Mouse (Mus musculus) embryonic facial prominence, embryonic 11.5 days (tissue): ENCODE measurements around the gene Cabcoco1. TPM values are rescaled to one million over a fixed set of nuclear protein-coding genes. Genes with fewer than 3 reads are reported as not detected.

ENCODE experiments used
- ATAC-seq: fragments of 200-750 bp; cut with Nextera tagmentation; replicated peaks from 2 replicates; pipeline ENCODE4 v1.8.0; 2017; ENCODE audit warnings: low read depth; ENCODE audit not compliant: insufficient number of reproducible peaks, low FRiP score, low TSS enrichment
- DNase-seq: peaks from one replicate; pipeline ENCODE4 v3.0.0-alpha.2; 2015; ENCODE audit warnings: low spot score
- H3K27ac ChIP-seq: fragments of 300-500 bp; sonication (generic); replicated peaks from 2 replicates; pipeline ENCODE4 v1.5.1; 2014; ENCODE audit warnings: mild to moderate bottlenecking, low read depth, low read length, control low read depth
- H3K27me3 ChIP-seq: fragments of 300-500 bp; sonication (generic); 2 replicates; pipeline ENCODE4 v1.6.1; 2014; ENCODE audit warnings: mild to moderate bottlenecking, low read length, moderate library complexity, mixed read lengths; ENCODE audit not compliant: control insufficient read depth, insufficient read depth
- H3K36me3 ChIP-seq: fragments of 300-500 bp; sonication (generic); replicated peaks from 2 replicates; pipeline ENCODE4 v1.6.1; 2014; ENCODE audit warnings: low read depth, mild to moderate bottlenecking, low read length, moderate library complexity, mixed read lengths; ENCODE audit not compliant: control insufficient read depth, insufficient read depth
- H3K4me1 ChIP-seq: fragments of 300-500 bp; sonication (generic); 2 replicates; pipeline ENCODE4 v1.6.1; 2014; ENCODE audit warnings: low read length, mixed read lengths; ENCODE audit not compliant: control insufficient read depth, insufficient read depth
- H3K4me2 ChIP-seq: fragments of 300-500 bp; sonication (generic); 2 replicates; pipeline ENCODE4 v1.6.1; 2014; ENCODE audit warnings: low read depth, mild to moderate bottlenecking, control low read depth, low read length, moderate library complexity
- H3K4me3 ChIP-seq: fragments of 300-500 bp; sonication (generic); 2 replicates; pipeline ENCODE4 v1.5.1; 2014; ENCODE audit warnings: low read depth, low read length, control low read depth
- H3K9ac ChIP-seq: fragments of 300-500 bp; sonication (generic); replicated peaks from 2 replicates; pipeline ENCODE4 v1.6.1; 2014; ENCODE audit warnings: mild to moderate bottlenecking, control low read depth, low read length
- H3K9me3 ChIP-seq: fragments of 300-500 bp; sonication (generic); replicated peaks from 2 replicates; pipeline ENCODE4 v1.6.1; 2016; ENCODE audit warnings: mild to moderate bottlenecking, low read length, inconsistent platforms, mixed read lengths; ENCODE audit not compliant: control insufficient read depth
- WGBS: fragments of 180-500 bp; shearing (Covaris S2); extraction: QIAGEN DNeasy Blood & Tissue Kit; methylation state at CpG from one replicate; pipeline ENCODE4 v1.1.7; 2014; 5-methylcytosine and 5-hydroxymethylcytosine counted together
- polyA plus RNA-seq: library from polyadenylated mRNA; unstranded; fragments of >200 nt; fragmentation: Nextera tagmentation; extraction: Ambion mirVana; gene quantifications from 2 replicates; pipeline ENCODE4 v1.2.1, GENCODE M21; 2014

The Cabcoco1 gene
- polyA plus RNA-seq, 1 experiment from 2014 or later = 0.32 TPM

DNA sequence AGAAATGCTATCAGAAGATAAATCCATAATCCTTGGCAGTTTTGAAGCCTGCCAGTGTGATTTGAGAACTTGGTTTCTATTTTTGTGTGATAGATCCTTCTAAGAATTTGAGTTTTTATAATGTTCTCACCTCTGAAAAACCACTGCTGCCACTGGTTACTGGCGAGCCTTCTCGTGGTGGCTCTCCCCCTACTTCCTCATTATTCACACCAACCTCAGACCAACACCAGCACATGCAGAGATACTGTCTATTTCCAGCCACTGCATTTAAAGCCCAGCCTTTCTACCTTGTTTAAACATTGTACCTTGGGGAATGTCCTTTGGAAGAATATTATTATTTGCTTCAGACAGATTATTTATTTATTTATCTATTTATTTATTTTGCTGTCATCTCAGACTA is 121.8 kb downstream of the Cabcoco1 start:
- ATAC-seq (no peak), DNase-seq (no peak)
- 67% methylated on average over 2 of the region's 2 CpGs for WGBS
- Histone ChIP-seq H3K36me3 (no peaks in the 10 kb centered on the region), H3K27me3 (no peaks in the 10 kb centered on the region), H3K4me1 (no peaks in the 10 kb centered on the region), H3K4me3 (no peak overlapping the region), H3K9ac (no peak overlapping the region), H3K27ac (no peak overlapping the region), H3K4me2 (no peak overlapping the region), H3K9me3 (no peaks in the 10 kb centered on the region)

DNA sequence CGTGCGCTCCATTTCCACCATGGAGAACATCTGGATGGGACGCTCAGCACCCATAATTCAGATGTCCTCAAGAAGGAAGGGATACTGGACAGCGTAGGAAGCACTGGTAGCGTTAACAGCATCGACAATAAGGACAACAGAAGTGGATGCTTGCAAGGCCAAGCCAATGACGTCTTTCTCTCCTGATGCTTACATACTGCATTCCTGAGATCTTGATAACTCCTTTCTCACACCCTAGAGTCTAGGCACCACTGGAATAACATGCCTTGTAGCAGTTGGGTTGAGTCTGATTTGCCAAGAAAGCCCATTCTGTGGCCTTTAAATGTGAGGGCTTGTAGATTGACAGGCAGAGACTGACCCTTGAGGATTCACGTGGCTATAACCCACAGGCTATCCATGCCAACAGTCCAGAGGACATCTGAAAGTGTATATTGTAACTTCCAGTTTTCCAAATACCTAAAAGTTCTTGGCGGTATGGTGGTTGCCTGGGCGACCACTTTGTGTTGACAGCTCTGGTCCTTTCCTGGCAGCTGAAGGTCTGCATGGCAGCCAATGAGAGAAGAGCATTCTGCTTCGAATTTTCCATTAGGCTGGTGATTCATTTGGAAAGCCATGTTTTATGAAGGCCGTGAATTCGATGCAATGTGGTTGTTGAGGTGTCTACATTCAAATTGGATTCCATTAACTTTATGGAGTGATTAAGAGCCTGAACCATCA is 124.5 kb downstream of the Cabcoco1 start:
- Histone ChIP-seq H3K27me3 (no peaks in the 10 kb centered on the region), H3K36me3 (no peaks in the 10 kb centered on the region), H3K27ac (no peak overlapping the region), H3K9me3 (no peaks in the 10 kb centered on the region), H3K9ac (no peak overlapping the region), H3K4me2 (no peak overlapping the region), H3K4me3 (no peak overlapping the region), H3K4me1 (no peaks in the 10 kb centered on the region)
- ATAC-seq (no peak), DNase-seq (no peak)
- WGBS = 91% methylated on average over 13 of the region's 13 CpGs

DNA sequence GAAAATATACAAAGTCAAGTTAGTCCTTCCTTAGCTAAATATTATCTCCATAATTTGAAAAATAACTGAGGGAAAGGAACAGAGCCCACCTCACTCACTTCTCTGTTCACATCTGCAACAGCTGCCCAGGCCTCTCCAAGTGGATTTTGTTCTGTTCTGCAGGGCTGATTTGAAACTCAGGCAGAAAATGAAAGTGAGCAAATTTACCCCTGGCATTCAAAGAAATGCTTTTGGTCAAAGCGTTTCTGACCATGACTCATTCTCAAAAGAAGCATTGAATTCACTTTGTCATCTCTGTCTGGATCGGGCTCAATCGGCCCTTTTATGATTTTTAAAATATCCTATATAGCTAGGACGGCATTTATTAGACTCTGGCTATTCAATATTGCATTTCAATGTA is 135.8 kb downstream of the Cabcoco1 start:
- Histone ChIP-seq H3K27me3 (no peaks in the 10 kb centered on the region), H3K4me1 (no peaks in the 10 kb centered on the region), H3K27ac (no peak overlapping the region), H3K4me3 (no peak overlapping the region), H3K9ac (no peak overlapping the region), H3K4me2 (no peak overlapping the region), H3K9me3 (no peaks in the 10 kb centered on the region), H3K36me3 (no peaks in the 10 kb centered on the region)
- DNase-seq = no peak
- no peak for ATAC-seq
- 79% methylated on average over 4 of the region's 4 CpGs for WGBS

DNA sequence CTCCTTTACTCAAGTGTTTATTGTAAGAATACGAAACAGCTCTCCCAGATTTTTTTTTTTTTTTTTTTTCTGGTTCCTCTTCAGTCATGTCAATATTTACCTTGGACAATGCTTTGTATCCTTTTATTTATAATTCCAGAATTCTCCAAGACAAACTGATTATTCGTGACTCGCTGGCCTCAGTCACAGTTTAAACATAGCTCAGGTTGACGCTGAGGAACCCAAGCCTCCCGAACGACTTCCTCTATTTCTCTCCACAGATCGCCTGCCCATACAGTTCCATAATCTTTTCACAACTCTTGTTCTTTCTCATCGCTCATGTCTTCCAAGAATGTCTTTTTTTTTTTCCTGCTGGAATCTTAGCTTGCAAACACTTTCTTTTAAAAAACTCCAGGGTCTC is 144.9 kb downstream of the Cabcoco1 start:
- Histone ChIP-seq H3K36me3 (no peaks in the 10 kb centered on the region), H3K9me3 (no peaks in the 10 kb centered on the region), H3K27ac (no peak overlapping the region), H3K4me1 (no peaks in the 10 kb centered on the region), H3K4me3 (no peak overlapping the region), H3K27me3 (no peaks in the 10 kb centered on the region), H3K4me2 (no peak overlapping the region), H3K9ac (no peak overlapping the region)
- no peak for ATAC-seq
- DNase-seq = no peak
- 85% methylated on average over 8 of the region's 8 CpGs for whole genome bisulfite sequencing

DNA sequence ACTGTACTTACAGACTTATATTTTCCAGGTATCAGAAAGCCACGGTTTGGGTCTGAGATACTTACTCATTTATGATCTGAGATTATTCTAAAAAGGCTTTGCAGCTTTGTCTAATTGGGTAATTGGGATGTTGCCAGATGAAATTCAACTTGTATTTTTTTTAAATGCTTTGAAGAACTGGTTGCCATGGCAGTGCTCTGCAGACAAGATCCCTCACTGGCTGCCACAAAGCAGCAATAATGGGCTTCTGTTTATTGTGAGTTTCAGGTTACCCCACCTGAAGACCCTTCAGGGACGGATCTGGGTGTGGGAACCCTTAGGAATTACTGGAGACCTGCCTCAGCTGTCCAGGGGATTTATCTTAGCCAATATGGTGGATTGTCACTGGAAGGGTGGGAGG is 145.6 kb downstream of the Cabcoco1 start:
- DNase-seq = peak; percentile 58
- 43% methylated on average over 2 of the region's 2 CpGs for whole genome bisulfite sequencing

DNA sequence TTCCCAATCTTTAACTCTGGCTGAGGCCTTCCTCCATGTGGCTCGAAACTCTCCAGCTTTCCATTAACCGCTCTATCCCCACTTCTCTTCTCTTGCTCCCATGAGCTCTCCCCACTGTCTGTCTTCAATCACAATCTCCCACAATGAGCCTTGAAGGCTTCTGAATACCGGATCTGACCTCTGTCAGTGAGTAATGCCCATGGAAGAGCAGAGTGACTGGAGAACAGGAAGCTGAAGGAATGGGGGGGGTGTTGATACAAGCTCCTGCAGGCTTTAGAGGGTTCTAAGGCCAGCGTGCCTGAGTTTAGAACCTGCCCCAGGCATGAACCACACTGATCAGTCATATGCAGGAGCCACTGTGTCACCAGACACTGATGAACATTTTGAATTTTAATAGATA is 150.1 kb downstream of the Cabcoco1 start:
- WGBS = 57% methylated on average over 4 of the region's 4 CpGs
- Histone ChIP-seq H3K4me1 (no peaks in the 10 kb centered on the region), H3K27ac (no peak overlapping the region), H3K9ac (no peak overlapping the region), H3K9me3 (no peaks in the 10 kb centered on the region), H3K4me3 (no peak overlapping the region), H3K27me3 (no peaks in the 10 kb centered on the region), H3K36me3 (no peaks in the 10 kb centered on the region), H3K4me2 (no peak overlapping the region)
- no peak for DNase-seq
- no peak for ATAC-seq

More for the DNA sequence above, 145.6 kb downstream of the Cabcoco1 start:
- Histone ChIP-seq H3K36me3 (no peaks in the 10 kb centered on the region), H3K9me3 (no peaks in the 10 kb centered on the region), H3K4me1 (no peaks in the 10 kb centered on the region), H3K27ac (no peak overlapping the region), H3K9ac (no peak overlapping the region), H3K27me3 (no peaks in the 10 kb centered on the region), H3K4me2 (no peak overlapping the region), H3K4me3 (no peak overlapping the region)
- ATAC-seq = no peak

DNA sequence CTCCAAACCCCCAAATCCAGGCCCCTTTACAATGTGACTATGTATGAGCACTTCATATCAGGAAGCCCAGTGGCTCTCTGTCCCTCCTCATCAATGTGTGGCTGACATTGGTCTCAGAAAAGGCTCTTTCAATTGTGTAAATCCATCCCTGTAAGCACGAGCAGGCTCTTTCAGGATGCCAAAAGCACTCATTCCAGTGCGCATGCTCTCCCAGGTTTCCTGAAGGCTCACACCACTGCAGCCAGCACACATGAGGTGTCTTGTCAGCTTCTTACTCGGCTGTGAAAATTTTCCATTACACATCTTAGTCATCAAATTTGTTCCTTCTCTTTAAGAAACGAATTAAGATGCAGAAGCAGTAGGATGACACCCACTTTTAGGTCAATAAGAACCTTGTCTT is 152.9 kb downstream of the Cabcoco1 start:
- WGBS = 75% methylated on average over 4 of the region's 4 CpGs
- H3K4me2 ChIP-seq = no peak overlapping the region
- H3K27me3 ChIP-seq = no peaks in the 10 kb centered on the region
- H3K4me3 ChIP-seq = no peak overlapping the region
- no peak overlapping the region for H3K9ac ChIP-seq
- no peaks in the 10 kb centered on the region for H3K4me1 ChIP-seq
- no peak overlapping the region for H3K27ac ChIP-seq
- DNase-seq (no peak), ATAC-seq (no peak)
- H3K9me3 ChIP-seq = no peaks in the 10 kb centered on the region
- no peaks in the 10 kb centered on the region for H3K36me3 ChIP-seq

DNA sequence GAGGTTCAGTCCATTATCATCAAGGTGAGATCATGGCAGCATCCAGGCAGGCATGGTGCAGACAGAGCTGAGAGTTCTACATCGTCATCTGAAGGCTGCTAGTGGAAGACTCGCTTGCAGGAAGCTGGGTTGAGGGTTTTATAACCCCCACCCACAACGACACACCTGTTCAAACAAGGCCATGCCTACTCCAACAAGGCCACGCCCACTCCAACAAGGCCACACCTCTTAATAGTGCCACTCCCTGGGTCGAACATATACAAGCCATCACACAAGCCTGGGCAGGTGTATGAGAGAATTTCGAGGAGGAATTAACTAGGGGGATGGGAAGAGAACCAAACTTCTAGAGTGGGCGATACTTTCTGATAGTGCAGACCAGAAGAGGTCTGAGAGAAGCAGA is 153.6 kb downstream of the Cabcoco1 start:
- Histone ChIP-seq H3K27me3 (no peaks in the 10 kb centered on the region), H3K4me3 (no peak overlapping the region), H3K4me1 (no peaks in the 10 kb centered on the region), H3K9me3 (no peaks in the 10 kb centered on the region), H3K4me2 (no peak overlapping the region), H3K36me3 (no peaks in the 10 kb centered on the region), H3K9ac (no peak overlapping the region), H3K27ac (no peak overlapping the region)
- ATAC-seq (no peak), DNase-seq (no peak)
- 89% methylated on average over 7 of the region's 7 CpGs for WGBS
